Mouse (Mus musculus): ENCODE measurements around the gene Sfmbt1. TPM values are rescaled to one million over a fixed set of nuclear protein-coding genes. Genes with fewer than 3 reads are reported as not detected.
"Not testable (repeated sequence)": the region's sequence is repeated elsewhere in the genome, so short reads cannot be mapped to it uniquely, and the experiment has no call there.

Sfmbt1 gene
- polyA plus RNA-seq, 1 experiment from 2014 or later: 15.5 TPM

GRCm38 (mm10) chr14:30697407-30698052 lies 17.1 kb upstream of the Sfmbt1 start:
- H3K9ac ChIP-seq: no peak overlapping the region
- ATAC-seq (ENCODE audit: low FRiP score, low read depth): no peak
- no peak overlapping the region for H3K4me2 ChIP-seq (replicated peaks)
- H3K36me3 ChIP-seq: no peaks in the 10 kb centered on the region; the same call in 1 of the 2 replicates
- H3K4me3 ChIP-seq: no peak overlapping the region
- 78% methylated on average over 15 of the region's 15 CpGs for WGBS
- H3K4me1 ChIP-seq: no peaks in the 10 kb centered on the region
- H3K27ac ChIP-seq: no peak overlapping the region
- H3K27me3 ChIP-seq: no peaks in the 10 kb centered on the region
- H3K9me3 ChIP-seq: no peaks in the 10 kb centered on the region

GRCm38 (mm10) chr14:30699656-30700055 lies 15.0 kb upstream of the Sfmbt1 start:
- Histone ChIP-seq H3K4me2 (replicated peaks) (no peak overlapping the region), H3K36me3 (no peaks in the 10 kb centered on the region; the same call in 1 of the 2 replicates), H3K4me3 (no peak overlapping the region), H3K27ac (no peak overlapping the region), H3K4me1 (no peaks in the 10 kb centered on the region), H3K9me3 (no peaks in the 10 kb centered on the region), H3K9ac (no peak overlapping the region), H3K27me3 (no peaks in the 10 kb centered on the region)
- WGBS: 41% methylated on average over 8 of the region's 8 CpGs
- ATAC-seq (ENCODE audit: low FRiP score, low read depth): no peak

GRCm38 (mm10) chr14:30702512-30702911 lies 12.1 kb upstream of the Sfmbt1 start:
- no peak for ATAC-seq (ENCODE audit: low FRiP score, low read depth)
- WGBS: 60% methylated on average over 5 of the region's 5 CpGs
- H3K9me3 ChIP-seq: no peaks in the 10 kb centered on the region
- H3K4me1 ChIP-seq: no peaks in the 10 kb centered on the region
- no peak overlapping the region for H3K4me3 ChIP-seq
- H3K27ac ChIP-seq: no peak overlapping the region
- H3K27me3 ChIP-seq: no peaks in the 10 kb centered on the region
- H3K9ac ChIP-seq: no peak overlapping the region
- H3K4me2 ChIP-seq (replicated peaks): no peak overlapping the region
- no peaks in the 10 kb centered on the region for H3K36me3 ChIP-seq

GRCm38 (mm10) chr14:30703079-30703478 lies 11.6 kb upstream of the Sfmbt1 start:
- Histone ChIP-seq H3K36me3 (no peaks in the 10 kb centered on the region), H3K27ac (no peak overlapping the region), H3K9ac (no peak overlapping the region), H3K4me3 (no peak overlapping the region), H3K4me1 (no peaks in the 10 kb centered on the region), H3K9me3 (no peaks in the 10 kb centered on the region), H3K27me3 (no peaks in the 10 kb centered on the region), H3K4me2 (replicated peaks) (no peak overlapping the region)
- no peak for ATAC-seq (ENCODE audit: low FRiP score, low read depth)
- WGBS: 87% methylated on average over 5 of the region's 5 CpGs

GRCm38 (mm10) chr14:30704098-30704855 lies 10.4 kb upstream of the Sfmbt1 start:
- 83% methylated on average over 8 of the region's 8 CpGs for WGBS

GRCm38 (mm10) chr14:30711892-30712291 lies 2.8 kb upstream of the Sfmbt1 start:
- ATAC-seq (ENCODE audit: low FRiP score, low read depth): no peak
- H3K9ac ChIP-seq: no peak overlapping the region
- H3K9me3 ChIP-seq: no peaks in the 10 kb centered on the region
- WGBS: 93% methylated on average over 2 of the region's 2 CpGs
- H3K4me1 ChIP-seq: peaks cover 2% of the 10 kb centered on the region
- no peaks in the 10 kb centered on the region for H3K36me3 ChIP-seq
- no peak overlapping the region for H3K4me3 ChIP-seq
- H3K4me2 ChIP-seq (replicated peaks): no peak overlapping the region
- peaks cover 18% of the 10 kb centered on the region for H3K27me3 ChIP-seq
- no peak overlapping the region for H3K27ac ChIP-seq

More at GRCm38 (mm10) chr14:30704098-30704855, 10.4 kb upstream of the Sfmbt1 start:
- Histone ChIP-seq H3K27ac (no peak overlapping the region), H3K4me3 (no peak overlapping the region), H3K36me3 (no peaks in the 10 kb centered on the region), H3K4me1 (no peaks in the 10 kb centered on the region), H3K4me2 (replicated peaks) (no peak overlapping the region), H3K9me3 (no peaks in the 10 kb centered on the region), H3K9ac (no peak overlapping the region), H3K27me3 (no peaks in the 10 kb centered on the region)
- no peak for ATAC-seq (ENCODE audit: low FRiP score, low read depth)

- H3K4me3 ChIP-seq: no peak overlapping the region
- peaks cover 4% of the 10 kb centered on the region for H3K4me1 ChIP-seq
- whole genome bisulfite sequencing: 83% methylated on average over 1 of the region's 1 CpGs
- no peaks in the 10 kb centered on the region for H3K9me3 ChIP-seq
- no peak overlapping the region for H3K4me2 ChIP-seq (replicated peaks)
- H3K9ac ChIP-seq: no peak overlapping the region
- peaks cover 18% of the 10 kb centered on the region for H3K27me3 ChIP-seq
- no peaks in the 10 kb centered on the region for H3K36me3 ChIP-seq
- ATAC-seq (ENCODE audit: low FRiP score, low read depth): no peak
- H3K27ac ChIP-seq: no peak overlapping the region
These were observed 880 bp upstream of the Sfmbt1 start for GRCm38 (mm10) chr14:30713769-30714168.

GRCm38 (mm10) chr14:30715618-30716050 lies 985 bp downstream of the Sfmbt1 start:
- no peaks in the 10 kb centered on the region for H3K36me3 ChIP-seq
- ATAC-seq (ENCODE audit: low FRiP score, low read depth): peak; percentile 80

GRCm38 (mm10) chr14:30716051-30716952 lies 1.7 kb downstream of the Sfmbt1 start:
- no peaks in the 10 kb centered on the region for H3K36me3 ChIP-seq
- WGBS: under 1% methylated on average over 77 of the region's 106 CpGs
- no peaks in the 10 kb centered on the region for H3K9me3 ChIP-seq
- H3K27ac ChIP-seq: peak overlapping the region; percentile 91
- H3K4me1 ChIP-seq: peaks cover 4% of the 10 kb centered on the region
- H3K4me2 ChIP-seq (replicated peaks): peak overlapping the region; percentile 82
- peak; percentile 52; the same call in 1 of the 2 replicates for ATAC-seq (ENCODE audit: low FRiP score, low read depth)
- peak overlapping the region; percentile 92 for H3K9ac ChIP-seq
- H3K27me3 ChIP-seq: peaks cover 18% of the 10 kb centered on the region
- H3K4me3 ChIP-seq: peak overlapping the region; percentile 89

More at GRCm38 (mm10) chr14:30715618-30716050, 985 bp downstream of the Sfmbt1 start:
- 0% methylated on average over 59 of the region's 68 CpGs for WGBS
- H3K27ac ChIP-seq: peak overlapping the region; percentile 91
- peak overlapping the region; percentile 92 for H3K9ac ChIP-seq
- peaks cover 4% of the 10 kb centered on the region for H3K4me1 ChIP-seq
- H3K27me3 ChIP-seq: peaks cover 18% of the 10 kb centered on the region
- H3K9me3 ChIP-seq: no peaks in the 10 kb centered on the region
- H3K4me2 ChIP-seq (replicated peaks): peak overlapping the region; percentile 82
- peak overlapping the region; percentile 89 for H3K4me3 ChIP-seq

- Histone ChIP-seq H3K27ac (no peak overlapping the region), H3K9ac (peak overlapping the region; percentile 92), H3K4me3 (peak overlapping the region; percentile 89), H3K4me1 (peaks cover 4% of the 10 kb centered on the region), H3K36me3 (no peaks in the 10 kb centered on the region), H3K4me2 (replicated peaks) (peak overlapping the region; percentile 82), H3K9me3 (no peaks in the 10 kb centered on the region), H3K27me3 (peaks cover 18% of the 10 kb centered on the region)
- 8% methylated on average over 7 of the region's 7 CpGs for WGBS
- no peak for ATAC-seq (ENCODE audit: low FRiP score, low read depth)
These were observed 2.3 kb downstream of the Sfmbt1 start for GRCm38 (mm10) chr14:30716953-30717285.

- peaks cover 15% of the 10 kb centered on the region for H3K27me3 ChIP-seq
- H3K9me3 ChIP-seq; H3K36me3 ChIP-seq; H3K4me3 ChIP-seq; H3K4me1 ChIP-seq; H3K9ac ChIP-seq; H3K27ac ChIP-seq; ATAC-seq (ENCODE audit: low FRiP score, low read depth); H3K4me2 ChIP-seq (replicated peaks): not testable (repeated sequence)
- WGBS: 91% methylated on average over 1 of the region's 1 CpGs
These were observed 4.0 kb downstream of the Sfmbt1 start for GRCm38 (mm10) chr14:30718696-30719095.

- Histone ChIP-seq H3K27ac (no peak overlapping the region), H3K4me2 (replicated peaks) (no peak overlapping the region), H3K4me1 (peaks cover 4% of the 10 kb centered on the region), H3K9ac (no peak overlapping the region), H3K27me3 (peaks cover 8% of the 10 kb centered on the region), H3K36me3 (no peaks in the 10 kb centered on the region), H3K4me3 (no peak overlapping the region), H3K9me3 (no peaks in the 10 kb centered on the region)
- 88% methylated on average over 1 of the region's 1 CpGs for WGBS
- no peak for ATAC-seq (ENCODE audit: low FRiP score, low read depth)
These were observed 4.9 kb downstream of the Sfmbt1 start for GRCm38 (mm10) chr14:30719514-30719913.

All from limb, embryonic 13.5 days (tissue).